Mouse (Mus musculus) megakaryocyte, embryonic 14.5 days (primary cell): ENCODE measurements around the gene Ldah.

Source experiments
- FLI1 ChIP-seq: IDR thresholded peaks from 2 replicates; pipeline ENCODE4 v1.6.1; 2012; ENCODE audit warnings: low read length, inconsistent platforms, mixed read lengths
- GATA1 ChIP-seq: IDR thresholded peaks from 3 replicates; pipeline ENCODE4 v1.6.1; 2012; ENCODE audit warnings: mixed read lengths, low read length, inconsistent platforms, borderline replicate concordance

GRCm38 (mm10) chr12:8207978-8208403, at the start of gene Ldah:
- TF ChIP-seq GATA1 (no peak), FLI1 (peak; percentile 9; the same call in 1 of the 2 replicates)
